Mouse (Mus musculus) Patski (cell line): ENCODE measurements around the gene Ms4a4c. TPM values are rescaled to one million over a fixed set of nuclear protein-coding genes. Genes with fewer than 3 reads are reported as not detected.
A peak's percentile ranks its signal among the peaks of the same experiment; 100 is the strongest.
"Not testable (repeated sequence)": the region's sequence is repeated elsewhere in the genome, so short reads cannot be mapped to it uniquely, and the experiment has no call there.

Source experiments
- ATAC-seq: fragments of 100-300 bp; one replicate; pipeline ENCODE4 v1.8.0; 2021
- CTCF ChIA-PET: fragments of 350-600 bp; sonication (Branson Sonifier 250); formaldehyde crosslinking; loops from one replicate; lab custom pipeline; 2022; ENCODE audit warnings: inconsistent platforms; lab: Charles Lee
- POLR2A ChIA-PET: fragments of 350-600 bp; sonication (Branson Sonifier 250); formaldehyde crosslinking; loops from one replicate; lab custom pipeline; 2022; ENCODE audit warnings: antibody characterized with exemption, inconsistent platforms; lab: Charles Lee
- DNase-seq: peaks from one replicate; pipeline ENCODE4 v3.0.0-alpha.2; 2011; ENCODE audit warnings: low read depth, low spot score
- H3K27me3 ChIP-seq: fragments of 371-371 bp; one replicate; pipeline ENCODE4 v1.5.1; 2021
- CTCF ChIP-seq: fragments of 100-300 bp; IDR thresholded peaks from one replicate; pipeline ENCODE4 v1.5.1; 2021
- in situ Hi-C: fragments of 300-500 bp; cut with MboI; formaldehyde crosslinking; loops from 3 replicates; pipeline ENCODE4 v1.11.1; 2018; ENCODE audit warnings: low pct_unique_long_range_greater_than_20kb, mixed read lengths
- polyA plus RNA-seq: library from polyadenylated mRNA; unstranded; gene quantifications from one replicate; pipeline ENCODE4 v1.2.3, GENCODE M21; 2021

The Ms4a4c gene
- polyA plus RNA-seq, 1 experiment from 2014 or later = not detected

DNA sequence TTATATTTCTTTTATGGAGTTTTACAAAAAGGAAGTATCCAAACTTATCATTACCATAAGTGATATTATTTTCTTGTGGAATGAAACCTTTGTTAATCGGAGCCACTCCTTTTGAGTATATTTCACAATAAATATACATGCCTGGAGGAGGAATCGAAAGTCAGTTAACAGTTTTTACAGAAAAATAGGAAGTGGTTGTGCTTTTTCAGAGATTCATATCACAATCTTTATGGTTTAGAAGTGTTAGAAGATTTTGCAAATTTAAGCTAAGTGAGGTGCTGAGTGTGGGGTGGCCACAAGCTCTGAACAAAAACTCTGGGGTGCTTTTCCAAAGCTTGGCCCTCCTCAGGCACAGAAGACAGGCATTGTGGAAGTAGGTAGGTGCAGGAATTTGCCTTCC, 42.7 kb downstream of the Ms4a4c start:
- TF ChIP-seq CTCF = no peak
- ATAC-seq (no peak), DNase-seq (no peak)
- POLR2A ChIA-PET = no interaction called here
- CTCF ChIA-PET = no interaction called here
- in situ Hi-C loops = no loop called here
- peaks cover 9% of the 10 kb centered on the region for H3K27me3 ChIP-seq

DNA sequence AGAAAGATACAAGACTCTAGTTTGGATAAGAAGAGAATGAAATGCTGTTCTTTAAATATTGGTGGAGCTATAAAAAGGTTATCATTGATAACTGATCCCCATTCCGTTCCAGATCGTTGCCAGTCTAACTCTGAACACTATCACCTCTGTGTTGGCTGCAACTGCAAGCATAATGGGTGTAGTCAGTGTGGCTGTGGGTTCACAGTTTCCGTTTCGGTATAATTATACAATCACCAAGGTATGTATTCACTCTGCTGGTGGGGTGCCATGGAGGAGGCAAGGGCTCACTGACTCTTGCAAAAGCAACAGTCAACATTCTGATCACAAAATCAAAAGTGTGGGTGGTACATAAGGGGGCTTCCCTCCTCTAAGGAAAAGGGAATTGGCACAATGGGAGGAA, 54.5 kb downstream of the Ms4a4c start:
- ATAC-seq, H3K27me3 ChIP-seq, in situ Hi-C loops, POLR2A ChIA-PET, DNase-seq: not testable (repeated sequence)
- CTCF ChIA-PET = interaction anchor here (0.7 kb wide), 1 partner anchor 43 kb away, joined by 3 read pairs; no protein-coding TSS in a partner anchor

GRCm38 (mm10) chr19:11464795-11465194, 60.2 kb downstream of the Ms4a4c start:
- H3K27me3 ChIP-seq, DNase-seq, CTCF ChIA-PET: not testable (repeated sequence)
- ATAC-seq = peak; percentile 82
- POLR2A ChIA-PET = interaction anchor here (0.6 kb wide), 1 partner anchor 74 kb away, joined by 3 read pairs; no protein-coding TSS in a partner anchor
- in situ Hi-C loops = loop anchor here (5.0 kb wide), 2 partner anchors 42 to 53 kb away; partner anchors contain the start of gene Ms4a6b

DNA sequence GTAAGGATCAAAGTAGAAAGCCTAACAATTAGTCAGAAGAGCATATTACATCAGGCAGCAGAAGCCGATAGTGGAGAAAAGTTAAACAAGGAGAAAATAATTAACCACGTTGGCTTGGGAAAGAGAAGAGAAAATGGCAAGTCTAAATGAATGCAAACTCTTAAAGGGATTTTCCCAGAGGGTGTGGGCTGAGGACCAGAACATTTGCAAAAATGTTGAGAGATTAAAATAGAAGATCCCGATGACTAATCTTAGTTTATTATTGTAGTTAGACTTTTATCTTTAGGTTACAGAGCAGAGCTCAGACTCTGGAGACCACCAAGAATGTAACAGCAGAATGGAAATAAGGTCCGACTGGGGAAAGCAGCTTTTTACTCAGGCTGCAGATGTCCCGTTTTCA, 61.9 kb downstream of the Ms4a4c start:
- in situ Hi-C loops = loop anchor here (5.0 kb wide), 1 partner anchor 51 kb away; the partner anchor contains the start of gene Ms4a6b
- H3K27me3 ChIP-seq = peaks cover 7% of the 10 kb centered on the region
- peak; percentile 31 for ATAC-seq
- ChIA-PET POLR2A (no interaction called here), CTCF (no interaction called here)
- DNase-seq = peak; percentile 25
- no peak for TF ChIP-seq CTCF

DNA sequence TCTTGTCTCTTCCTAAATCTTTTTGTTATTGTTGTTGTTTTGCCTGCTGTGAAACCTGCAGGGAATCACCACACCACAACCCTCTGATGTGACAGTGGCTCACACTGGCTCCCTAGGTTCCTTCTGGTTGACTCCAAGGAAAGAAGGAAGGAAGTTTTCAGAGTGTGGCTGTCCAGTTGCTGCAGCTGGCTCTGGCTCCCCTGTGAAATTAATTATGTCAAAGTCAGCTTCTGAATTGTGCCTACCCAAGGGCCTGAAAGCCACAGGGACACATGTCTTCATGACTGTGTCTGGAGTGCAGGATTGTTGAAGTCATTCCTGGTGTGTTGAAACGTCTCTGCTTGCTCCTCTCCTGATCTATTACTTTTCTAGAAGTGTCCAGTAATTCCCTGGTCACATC, 63.8 kb downstream of the Ms4a4c start:
- CTCF ChIA-PET, POLR2A ChIA-PET, DNase-seq, H3K27me3 ChIP-seq, ATAC-seq: not testable (repeated sequence)
- in situ Hi-C loops = loop anchor here (5.0 kb wide), 1 partner anchor 49 kb away; the partner anchor contains the start of gene Ms4a6b

GRCm38 (mm10) chr19:11469215-11469614, 64.6 kb downstream of the Ms4a4c start, which contains the start of gene Ms4a6c:
Gene Ms4a6c, plus strand, starts transcription at chr19:11469366.
- in situ Hi-C loops = loop anchor here (5.0 kb wide), 1 partner anchor 48 kb away; the partner anchor contains the start of gene Ms4a6b
- DNase-seq, CTCF ChIA-PET: not testable (repeated sequence)

More at GRCm38 (mm10) chr19:11469215-11469614, 64.6 kb downstream of the Ms4a4c start, which contains the start of gene Ms4a6c:
- ATAC-seq, H3K27me3 ChIP-seq, POLR2A ChIA-PET: not testable (repeated sequence)

Other genes starting within 250 kb of the Ms4a4c start
- gene 1700025F22Rik, start 239.4 kb upstream of the Ms4a4c start, polyA plus RNA-seq = not detected
- gene Ms4a13, start 208.0 kb upstream of the Ms4a4c start, polyA plus RNA-seq = not detected
- gene Ms4a12, start 172.3 kb upstream of the Ms4a4c start, polyA plus RNA-seq = not detected
- not detected for gene Ms4a1, start 138.5 kb upstream of the Ms4a4c start, polyA plus RNA-seq
- not detected for gene Ms4a5, start 120.9 kb upstream of the Ms4a4c start, polyA plus RNA-seq
- gene Ms4a14, start 90.3 kb upstream of the Ms4a4c start, polyA plus RNA-seq = 0.06 TPM
- gene Ms4a7, start 68.6 kb upstream of the Ms4a4c start, polyA plus RNA-seq = 0.09 TPM
- not detected for gene Ms4a4a, start 29.2 kb upstream of the Ms4a4c start, polyA plus RNA-seq
- gene Ms4a4b, start 38.8 kb downstream of the Ms4a4c start, polyA plus RNA-seq = 0.12 TPM
- not detected for gene Ms4a6c, start 64.6 kb downstream of the Ms4a4c start, polyA plus RNA-seq
- gene Gm8369, start 81.2 kb downstream of the Ms4a4c start, polyA plus RNA-seq = not detected
- not detected for gene Ms4a6b, start 111.7 kb downstream of the Ms4a4c start, polyA plus RNA-seq
- 0.04 TPM for gene Ms4a4d, start 132.0 kb downstream of the Ms4a4c start, polyA plus RNA-seq
- gene Ms4a6d, start 200.1 kb downstream of the Ms4a4c start, polyA plus RNA-seq = 0.35 TPM
- 89.6 TPM for gene Ms4a2, start 218.9 kb downstream of the Ms4a4c start, polyA plus RNA-seq
- 0.99 TPM for gene Ms4a3, start 236.1 kb downstream of the Ms4a4c start, polyA plus RNA-seq